Mouse (Mus musculus) CH12.LX (cell line): Measurements from ENCODE around the gene Actr5.

Experiments
- CTCF ChIP-seq, 2 experiments: IDR thresholded peaks in 1 of 2; conservative IDR thresholded peaks in 1 of 2; 2 replicates each; pipeline ENCODE4 v1.5.1; 2011 to 2012; ENCODE audit warnings: low read depth in 2 of 2, low read length in 2 of 2, improper control_type of control experiment in 1 of 2, inconsistent platforms in 1 of 2, mild to moderate bottlenecking in 1 of 2, moderate library complexity in 1 of 2
- EP300 ChIP-seq: IDR thresholded peaks from 2 replicates; pipeline ENCODE4 v1.6.1; 2011; ENCODE audit warnings: low read length, improper control_type of control experiment
- ETS1 ChIP-seq: conservative IDR thresholded peaks from 2 replicates; pipeline ENCODE4 v1.6.1; 2012; ENCODE audit warnings: low read depth, mild to moderate bottlenecking, inconsistent platforms, low read length, improper control_type of control experiment, moderate library complexity
- GABPA ChIP-seq: IDR thresholded peaks from 2 replicates; pipeline ENCODE4 v1.6.1; 2012; ENCODE audit warnings: low read depth, low read length, improper control_type of control experiment, inconsistent platforms; ENCODE audit not compliant: insufficient replicate concordance
- MAFK ChIP-seq: IDR thresholded peaks from 2 replicates; pipeline ENCODE4 v1.6.1; 2011; ENCODE audit warnings: low read length, improper control_type of control experiment; ENCODE audit not compliant: insufficient replicate concordance
- MAX ChIP-seq: IDR thresholded peaks from 2 replicates; pipeline ENCODE4 v1.6.1; 2011; ENCODE audit warnings: low read length, improper control_type of control experiment
- MXI1 ChIP-seq: IDR thresholded peaks from 2 replicates; pipeline ENCODE4 v1.6.1; 2011; ENCODE audit warnings: mild to moderate bottlenecking, low read depth, low read length, improper control_type of control experiment
- NRF1 ChIP-seq: IDR thresholded peaks from 2 replicates; pipeline ENCODE4 v1.6.1; 2014; ENCODE audit warnings: low read depth, mild to moderate bottlenecking, inconsistent platforms, low read length, improper control_type of control experiment, moderate library complexity
- POLR2A ChIP-seq: IDR thresholded peaks from 2 replicates; pipeline ENCODE4 v1.6.1; 2011; ENCODE audit warnings: low read depth, mild to moderate bottlenecking, improper control_type of control experiment, low read length
- POLR2AphosphoS2 ChIP-seq: IDR thresholded peaks from 2 replicates; pipeline ENCODE4 v1.6.1; 2011; ENCODE audit warnings: low read depth, low read length, improper control_type of control experiment
- RCOR1 ChIP-seq: conservative IDR thresholded peaks from 2 replicates; pipeline ENCODE4 v1.6.1; 2012; ENCODE audit warnings: low read depth, mild to moderate bottlenecking, inconsistent platforms, low read length, improper control_type of control experiment
- TCF12 ChIP-seq: IDR thresholded peaks from 2 replicates; pipeline ENCODE4 v1.6.1; 2014; ENCODE audit warnings: low read depth, mild to moderate bottlenecking, inconsistent platforms, low read length, improper control_type of control experiment
- USF2 ChIP-seq: conservative IDR thresholded peaks from 2 replicates; pipeline ENCODE4 v1.6.1; 2011; ENCODE audit warnings: low read depth, low read length, improper control_type of control experiment
- ZMIZ1 ChIP-seq: IDR thresholded peaks from 2 replicates; pipeline ENCODE4 v1.6.1; 2012; ENCODE audit warnings: low read depth, mild to moderate bottlenecking, inconsistent platforms, low read length, improper control_type of control experiment

- TF ChIP-seq CTCF (conservative IDR thresholded peaks at IDR 0.05 in 1 of 2, IDR thresholded peaks at IDR 0.05 in 1 of 2; ENCODE audit: low read depth in 2 of 2, low read length in 2 of 2): no peak
- no peak for TF ChIP-seq MAFK
- no peak for TF ChIP-seq ZMIZ1
- TF ChIP-seq POLR2A: no peak
- TF ChIP-seq NRF1: no peak
- no peak for TF ChIP-seq RCOR1
- no peak for TF ChIP-seq GABPA
- no peak for TF ChIP-seq TCF12
- no peak for TF ChIP-seq MAX
- TF ChIP-seq USF2: no peak
- no peak for TF ChIP-seq ETS1
- TF ChIP-seq EP300: no peak
- TF ChIP-seq POLR2AphosphoS2: no peak
- no peak for TF ChIP-seq MXI1
These were observed 31.3 kb upstream of the Actr5 start for GRCm38 (mm10) chr2:158593371-158593770.
